24 mouse cellular contexts compared by ENCODE assay signal in the genomic region with DNA sequence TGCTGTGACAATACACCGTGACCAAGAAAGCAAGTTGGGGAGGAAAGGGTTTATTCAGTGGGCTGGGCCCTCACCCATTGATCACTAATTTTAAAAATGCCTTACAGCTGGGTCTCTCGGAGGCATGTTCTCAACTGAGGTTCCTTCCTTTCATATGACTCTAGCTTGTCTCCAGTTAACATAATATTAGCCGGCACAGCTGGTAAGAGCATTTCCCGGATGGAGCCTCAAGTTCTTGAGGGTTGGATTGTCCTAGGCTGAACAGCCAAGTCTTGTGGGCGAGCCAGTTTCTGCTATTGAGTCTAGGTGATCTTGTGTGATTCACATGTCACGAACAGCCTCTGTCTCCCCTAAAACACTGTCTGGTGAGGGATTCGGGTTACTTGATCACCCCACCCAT.
"Had no signal": no experiment of that assay in that cellular context is flagged by ENCODE, and none has a peak within 500 bp of the region (broad histone marks: within the 10 kb centered on the region; RNA-seq: fewer than 3 reads in every experiment).

No protein-coding gene starts in this region.

- H3K9me3 ChIP-seq: hindbrain, embryonic 10.5 days; hindbrain, embryonic 12.5 days; intestine, embryonic 15.5 days; limb, embryonic 13.5 days; limb, embryonic 15.5 days; liver, embryonic 12.5 days had no signal

- H3K4me1 ChIP-seq: hindbrain, embryonic 12.5 days; intestine, embryonic 15.5 days had no signal

- H3K36me3 ChIP-seq: heart, embryonic 10.5 days; heart, embryonic 12.5 days; hindbrain, embryonic 10.5 days; hindbrain, embryonic 12.5 days; intestine, embryonic 15.5 days; limb, embryonic 13.5 days; limb, embryonic 15.5 days; liver, embryonic 12.5 days had no signal

- ATAC-seq: hindbrain, embryonic 16.5 days; inflammation-experienced regulatory T-cells, adult 6 months; intestine, embryonic 15.5 days; liver, embryonic 12.5 days had no signal

- DNase-seq: gastrocnemius, postnatal 14 days; heart, adult 2 months; heart, postnatal 14 days; heart, postnatal 4 days; kidney, adult 18-20 months; kidney, adult 8-10 months; kidney, postnatal 10 days; kidney, postnatal 25 days; kidney, postnatal 4 days; left cerebral cortex, postnatal 4 days had no signal

- H3K9ac ChIP-seq: heart, embryonic 12.5 days; hindbrain, embryonic 12.5 days; hindbrain, embryonic 14.5 days; intestine, embryonic 15.5 days; limb, embryonic 13.5 days; limb, embryonic 15.5 days; liver, embryonic 12.5 days; liver, embryonic 14.5 days had no signal

- H3K4me3 ChIP-seq: heart, adult 2 months; heart, embryonic 10.5 days; heart, embryonic 12.5 days; hindbrain, embryonic 10.5 days; hindbrain, embryonic 12.5 days; intestine, embryonic 15.5 days; layer of hippocampus, adult 2 months; left cerebral cortex, adult 2 months; limb, embryonic 13.5 days; limb, embryonic 15.5 days; liver, embryonic 12.5 days had no signal

- H3K27ac ChIP-seq: heart, adult 2 months; heart, embryonic 10.5 days; hindbrain, embryonic 10.5 days; hindbrain, embryonic 12.5 days; hindbrain, embryonic 14.5 days; intestine, embryonic 15.5 days; layer of hippocampus, adult 2 months; left cerebral cortex, adult 2 months; limb, embryonic 15.5 days; liver, embryonic 12.5 days; liver, embryonic 14.5 days had no signal

- H3K4me2 ChIP-seq: heart, embryonic 12.5 days; hindbrain, embryonic 12.5 days; hindbrain, embryonic 14.5 days; intestine, embryonic 15.5 days; limb, embryonic 13.5 days; limb, embryonic 15.5 days; liver, embryonic 12.5 days had no signal

- H3K27me3 ChIP-seq: hindbrain, embryonic 12.5 days; intestine, embryonic 15.5 days; limb, embryonic 13.5 days; limb, embryonic 15.5 days had no signal
